ENCODE assay signal across 8 mouse cellular contexts in the genomic region with DNA sequence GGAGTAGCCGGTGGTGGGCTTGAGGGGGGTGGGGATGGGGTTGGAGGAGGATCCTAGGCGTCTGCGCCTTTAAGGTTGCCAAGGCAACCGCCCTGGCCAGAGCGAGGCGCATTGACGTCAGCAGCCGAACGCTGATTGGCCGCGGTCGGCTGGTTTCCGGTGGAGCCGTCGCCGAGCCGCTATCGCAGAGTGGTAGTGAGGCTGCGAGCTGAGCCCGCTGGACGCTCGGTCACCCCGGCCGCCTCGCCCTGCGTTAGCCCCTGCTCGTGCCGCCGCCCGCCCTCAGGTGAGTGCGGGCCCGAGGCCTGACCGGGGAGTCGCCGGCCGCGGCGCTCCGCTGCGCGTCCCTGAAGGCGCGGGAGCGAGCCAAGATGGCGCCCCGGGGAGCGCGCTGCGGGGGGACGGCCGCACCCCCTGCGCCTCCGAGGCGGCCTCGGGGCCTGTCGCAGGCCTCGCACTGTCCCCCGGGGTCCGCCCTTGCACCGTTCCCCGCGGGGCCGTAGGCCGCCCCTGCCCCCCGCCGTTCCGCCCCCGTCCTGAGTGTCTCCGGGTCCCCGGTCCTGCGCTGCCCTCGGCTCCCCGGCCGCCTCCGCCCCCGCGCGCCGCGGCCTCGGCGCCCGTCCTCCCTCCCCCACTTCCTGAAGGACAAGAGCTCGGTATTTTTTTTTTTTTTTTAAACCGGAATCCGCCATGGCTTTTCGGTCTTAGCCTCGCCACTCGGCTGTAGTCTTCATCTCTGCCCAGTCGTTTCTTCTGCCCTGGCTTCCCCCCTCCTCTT. TPM values are rescaled to one million over a fixed set of nuclear protein-coding genes. Genes with fewer than 3 reads are reported as not detected.
A peak's percentile ranks its signal among the peaks of the same experiment; 100 is the strongest.
DNase-seq lines count a peak whose midpoint lies in the region; ATAC-seq lines count a peak whose summit lies in the region.

No protein-coding gene starts in this region.

- H3K9me3 ChIP-seq in embryonic facial prominence, embryonic 14.5 days (ENCODE audit: control insufficient read depth, low read length), result no peaks in the 10 kb centered on the region
- no peaks in the 10 kb centered on the region for H3K9me3 ChIP-seq in kidney, embryonic 14.5 days (ENCODE audit: control insufficient read depth, low read length)
- H3K9me3 ChIP-seq in limb, embryonic 15.5 days, result no peaks in the 10 kb centered on the region

- peaks cover 27% of the 10 kb centered on the region for H3K36me3 ChIP-seq in embryonic facial prominence, embryonic 14.5 days (ENCODE audit: control insufficient read depth, insufficient read depth, low read length)
- peaks cover 26% of the 10 kb centered on the region for H3K36me3 ChIP-seq in kidney, embryonic 14.5 days (ENCODE audit: control insufficient read depth, insufficient read depth, low read length)
- peaks cover 19% of the 10 kb centered on the region for H3K36me3 ChIP-seq in limb, embryonic 15.5 days

- H3K27ac ChIP-seq in embryonic facial prominence, embryonic 14.5 days (replicated peaks; ENCODE audit: low read depth, low read length), result peak overlapping the region; percentile 97
- H3K27ac ChIP-seq in kidney, embryonic 14.5 days (ENCODE audit: low read depth, low read length), result peak overlapping the region; percentile 97
- peak overlapping the region; percentile 96 for H3K27ac ChIP-seq in limb, embryonic 15.5 days

- DNase-seq in 3T3-L1 (ENCODE audit: low read depth, low spot score), result peak; percentile 88
- DNase-seq in adrenal gland, postnatal 4 days (ENCODE audit: low spot score in 2 of 2), result peak; percentile 72 to 84
- DNase-seq in embryonic facial prominence, embryonic 14.5 days (ENCODE audit: low spot score), result peak; percentile 97
- DNase-seq in heart, adult 9 months (ENCODE audit: low spot score in 2 of 2), result peak; percentile 94 to 95
- DNase-seq in monocyte, adult 2 months (ENCODE audit: low read depth in 1 of 2, low spot score in 2 of 2), result peak; percentile 64 to 82
- peak; percentile 88 to 91 for DNase-seq in spleen, postnatal 36 days (ENCODE audit: low spot score in 2 of 2)

- under 1% methylated on average over 33 of the region's 90 CpGs for WGBS in embryonic facial prominence, embryonic 14.5 days
- under 1% methylated on average over 41 of the region's 90 CpGs for WGBS in kidney, embryonic 14.5 days
- WGBS in limb, embryonic 15.5 days, result under 1% methylated on average over 84 of the region's 90 CpGs

- H3K4me1 ChIP-seq in embryonic facial prominence, embryonic 14.5 days (ENCODE audit: control insufficient read depth, insufficient read depth, low read length), result peaks cover 23% of the 10 kb centered on the region
- H3K4me1 ChIP-seq in kidney, embryonic 14.5 days (ENCODE audit: control insufficient read depth, insufficient read depth, low read length), result peaks cover 22% of the 10 kb centered on the region
- peaks cover 33% of the 10 kb centered on the region for H3K4me1 ChIP-seq in limb, embryonic 15.5 days

- no peaks in the 10 kb centered on the region for H3K27me3 ChIP-seq in embryonic facial prominence, embryonic 14.5 days (replicated peaks; ENCODE audit: control insufficient read depth, insufficient read depth, low read length)
- no peaks in the 10 kb centered on the region for H3K27me3 ChIP-seq in kidney, embryonic 14.5 days (ENCODE audit: control insufficient read depth, insufficient read depth, low read length)
- H3K27me3 ChIP-seq in limb, embryonic 15.5 days, result no peaks in the 10 kb centered on the region

- peak overlapping the region; percentile 98 for H3K9ac ChIP-seq in embryonic facial prominence, embryonic 14.5 days (ENCODE audit: low read depth, low read length)
- H3K9ac ChIP-seq in kidney, embryonic 14.5 days (ENCODE audit: low read depth, low read length), result peak overlapping the region; percentile 97
- H3K9ac ChIP-seq in limb, embryonic 15.5 days, result peak overlapping the region; percentile 90

- peak overlapping the region; percentile 93 for H3K4me2 ChIP-seq in embryonic facial prominence, embryonic 14.5 days (ENCODE audit: low read depth, low read length)
- peak overlapping the region; percentile 84 for H3K4me2 ChIP-seq in kidney, embryonic 14.5 days (replicated peaks; ENCODE audit: low read depth, low read length)
- H3K4me2 ChIP-seq in limb, embryonic 15.5 days, result peak overlapping the region; percentile 89

- peak overlapping the region; percentile 73 for H3K4me3 ChIP-seq in embryonic facial prominence, embryonic 14.5 days (ENCODE audit: low read depth, low read length)
- H3K4me3 ChIP-seq in kidney, embryonic 14.5 days (ENCODE audit: low read length), result peak overlapping the region; percentile 69
- peak overlapping the region; percentile 86 for H3K4me3 ChIP-seq in limb, embryonic 15.5 days

- peak; percentile 93 for ATAC-seq in embryonic facial prominence, embryonic 14.5 days (ENCODE audit: low read depth)
- peak; percentile 96 for ATAC-seq in kidney, embryonic 14.5 days (ENCODE audit: low FRiP score, low TSS enrichment)
- ATAC-seq in limb, embryonic 15.5 days (ENCODE audit: insufficient number of reproducible peaks, low FRiP score, low TSS enrichment, low read depth), result peak; percentile 89

RNA-seq across cellular contexts. Expression of a gene that starts 1.8 kb away (rescaled TPM):
- total RNA-seq in adrenal gland, postnatal 4 days (2021), result 100 to 1,000 TPM; 428 to 430 TPM
- polyA plus RNA-seq in embryonic facial prominence, embryonic 14.5 days (2014; fragmentation: Nextera tagmentation; extraction: Ambion mirVana), result 432 and 435 TPM in 2 replicates
- 273 and 367 TPM in 2 replicates for polyA plus RNA-seq in kidney, embryonic 14.5 days (2014; fragmentation: Nextera tagmentation; extraction: Ambion mirVana)
- 309 and 355 TPM in 2 replicates for polyA plus RNA-seq in limb, embryonic 15.5 days (2015; fragmentation: Nextera tagmentation; extraction: Ambion mirVana)

RNA-seq across cellular contexts. Expression of a gene that starts 39.2 kb away (rescaled TPM):
- total RNA-seq in adrenal gland, postnatal 4 days (2021), result 10 to 100 TPM; 51.9 to 53.1 TPM
- polyA plus RNA-seq in embryonic facial prominence, embryonic 14.5 days (2014; fragmentation: Nextera tagmentation; extraction: Ambion mirVana), result 36.1 and 37.8 TPM in 2 replicates
- polyA plus RNA-seq in kidney, embryonic 14.5 days (2014; fragmentation: Nextera tagmentation; extraction: Ambion mirVana), result 15.0 and 19.6 TPM in 2 replicates
- 64.6 and 67.4 TPM in 2 replicates for polyA plus RNA-seq in limb, embryonic 15.5 days (2015; fragmentation: Nextera tagmentation; extraction: Ambion mirVana)

Comparison
In these comparisons a context has a peak if more than half of its experiments do, and no peak if none do; other contexts are left out.
1. Peak in every context shown above with its lines: DNase-seq, ATAC-seq, H3K4me3 ChIP-seq and H3K27ac ChIP-seq.